Mouse (Mus musculus) stomach, postnatal 0 days (tissue): ENCODE measurements around the gene Tlcd1. TPM values are rescaled to one million over a fixed set of nuclear protein-coding genes. Genes with fewer than 3 reads are reported as not detected.

ENCODE experiments used
- ATAC-seq: fragments of 200-750 bp; cut with Nextera tagmentation; 2 replicates; pipeline ENCODE4 v1.8.0; 2017; ENCODE audit not compliant: low FRiP score, low TSS enrichment
- DNase-seq: peaks from one replicate; pipeline ENCODE4 v3.0.0-alpha.2; 2016; ENCODE audit warnings: low spot score
- H3K27ac ChIP-seq: fragments of 300-500 bp; sonication (generic); replicated peaks from 2 replicates; pipeline ENCODE4 v1.5.1; 2014; ENCODE audit warnings: mild to moderate bottlenecking, control low read depth
- H3K27me3 ChIP-seq: fragments of 300-500 bp; sonication (generic); 2 replicates; pipeline ENCODE4 v1.6.1; 2014; ENCODE audit warnings: low read length; ENCODE audit not compliant: control insufficient read depth, insufficient read depth
- H3K36me3 ChIP-seq: fragments of 300-500 bp; sonication (generic); 2 replicates; pipeline ENCODE4 v1.6.1; 2014; ENCODE audit warnings: low read length, mixed read lengths; ENCODE audit not compliant: control insufficient read depth, insufficient read depth
- H3K4me1 ChIP-seq: fragments of 300-500 bp; sonication (generic); replicated peaks from 2 replicates; pipeline ENCODE4 v1.6.1; 2014; ENCODE audit warnings: antibody characterized with exemption; ENCODE audit not compliant: control insufficient read depth, insufficient read depth
- H3K4me2 ChIP-seq: fragments of 300-500 bp; sonication (generic); replicated peaks from 2 replicates; pipeline ENCODE4 v1.6.1; 2014; ENCODE audit warnings: low read depth, mild to moderate bottlenecking, control low read depth, moderate library complexity
- H3K4me3 ChIP-seq: fragments of 300-500 bp; sonication (generic); 2 replicates; pipeline ENCODE4 v1.5.1; 2014; ENCODE audit warnings: low read depth, low read length, control low read depth
- H3K9ac ChIP-seq: fragments of 300-500 bp; sonication (generic); 2 replicates; pipeline ENCODE4 v1.6.1; 2014; ENCODE audit warnings: mild to moderate bottlenecking, low read length, control low read depth, mixed read lengths
- H3K9me3 ChIP-seq: fragments of 300-500 bp; sonication (generic); 2 replicates; pipeline ENCODE4 v1.6.1; 2016; ENCODE audit warnings: low read length; ENCODE audit not compliant: control insufficient read depth
- CTCF ChIP-seq: IDR thresholded peaks from 2 replicates; pipeline ENCODE4 v1.5.1; 2016; ENCODE audit warnings: antibody characterized with exemption, low read depth, mild to moderate bottlenecking, moderate library complexity
- EP300 ChIP-seq: optimal IDR thresholded peaks from 2 replicates; pipeline ENCODE3; 2016; ENCODE audit warnings: antibody characterized with exemption
- WGBS: fragments of 180-500 bp; shearing (Covaris S2); extraction: QIAGEN DNeasy Blood & Tissue Kit; methylation state at CpG from one replicate; pipeline ENCODE4 v1.1.7; 2014; 5-methylcytosine and 5-hydroxymethylcytosine counted together
- polyA plus RNA-seq: library from polyadenylated mRNA; unstranded; fragments of >200 nt; fragmentation: Nextera tagmentation; extraction: Ambion mirVana; gene quantifications from 2 replicates; pipeline ENCODE4 v1.2.1, GENCODE M21; 2015

Tlcd1 gene
- polyA plus RNA-seq, 1 experiment from 2014 or later, result 41.3 TPM

DNA sequence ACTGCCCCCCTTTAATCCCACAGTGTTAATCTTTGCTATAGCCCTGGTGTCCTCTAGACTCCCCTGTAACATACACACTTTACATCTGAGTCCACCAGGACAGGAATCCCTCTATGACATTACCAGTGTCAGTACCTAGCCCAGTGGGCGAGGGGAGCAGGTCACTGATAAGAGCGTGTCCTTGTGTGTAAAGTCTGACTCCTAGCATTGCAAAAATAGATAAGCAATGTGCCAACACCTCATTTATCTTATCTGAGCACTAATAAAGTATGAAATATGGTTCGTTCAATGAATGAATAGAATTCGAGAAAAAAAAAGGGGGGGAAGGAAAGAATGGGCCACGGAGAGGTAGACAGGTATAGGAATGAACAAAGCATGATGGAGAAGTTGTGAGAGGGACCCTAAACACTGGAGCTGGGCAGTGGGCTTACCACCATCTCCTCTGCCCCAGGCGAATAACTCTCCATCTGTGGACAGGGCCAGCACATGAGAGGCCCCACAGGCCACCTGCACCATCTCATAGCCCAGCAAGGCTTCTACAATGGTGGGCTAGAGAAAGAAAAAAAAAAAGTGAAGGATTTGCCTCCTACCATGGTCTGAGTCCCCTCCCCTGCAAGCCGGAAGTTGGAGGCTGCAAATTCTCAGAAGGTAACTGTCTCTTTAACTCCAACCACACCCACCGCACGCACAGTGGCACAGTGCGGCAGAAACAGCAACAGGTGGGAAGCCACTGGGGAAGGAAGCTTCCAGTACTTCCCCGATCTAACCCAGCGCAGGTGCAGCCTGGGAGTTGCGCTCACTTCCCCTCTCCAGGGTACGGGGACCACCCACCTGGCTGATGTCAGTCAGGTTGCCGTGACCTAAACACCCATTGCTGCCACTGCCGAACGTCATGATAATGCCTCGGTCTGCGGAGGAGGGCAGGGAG is 7.7 kb upstream of the Tlcd1 start:
- WGBS, result 47% methylated on average over 19 of the region's 19 CpGs
- Histone ChIP-seq H3K9me3 (no peaks in the 10 kb centered on the region), H3K4me1 (no peaks in the 10 kb centered on the region), H3K36me3 (no peaks in the 10 kb centered on the region), H3K4me3 (no peak overlapping the region), H3K4me2 (0 out of 2 replicates have a peak overlapping the region, but pooled peaks have one; percentile 32), H3K27ac (0 out of 2 replicates have a peak overlapping the region, but pooled peaks have one; percentile 45), H3K27me3 (no peaks in the 10 kb centered on the region), H3K9ac (no peak overlapping the region)
- no peak for TF ChIP-seq CTCF
- TF ChIP-seq EP300, result no peak
- DNase-seq (peak; percentile 72), ATAC-seq (peak; percentile 15; the same call in 1 of the 2 replicates)

DNA sequence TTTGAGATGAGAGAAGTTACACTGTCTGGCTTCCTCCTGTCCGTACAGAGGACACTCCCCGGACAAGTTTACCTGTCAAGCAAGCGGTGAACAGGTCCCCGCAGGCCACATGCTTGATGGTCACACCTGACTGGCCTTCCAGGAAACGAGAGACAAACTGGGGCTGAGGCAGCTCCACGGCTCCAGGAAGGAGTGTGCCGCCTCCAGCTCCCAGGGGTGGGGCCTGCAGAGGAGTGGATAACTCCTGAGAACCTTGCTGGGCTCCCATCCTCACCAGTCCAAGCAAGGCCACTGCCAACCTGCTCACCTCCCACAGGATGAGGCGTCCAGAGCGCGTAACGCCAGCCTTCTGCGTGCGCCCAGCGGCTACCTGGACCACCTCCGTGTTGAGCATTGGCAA is 6.2 kb upstream of the Tlcd1 start:
- Histone ChIP-seq H3K27ac (no peak overlapping the region), H3K4me3 (no peak overlapping the region), H3K27me3 (no peaks in the 10 kb centered on the region), H3K36me3 (no peaks in the 10 kb centered on the region), H3K4me2 (no peak overlapping the region), H3K9ac (no peak overlapping the region), H3K9me3 (no peaks in the 10 kb centered on the region), H3K4me1 (no peaks in the 10 kb centered on the region)
- 79% methylated on average over 15 of the region's 15 CpGs for WGBS
- ATAC-seq, result peak; percentile 43
- peak; percentile 76 for DNase-seq
- TF ChIP-seq EP300 (no peak), CTCF (no peak)

DNA sequence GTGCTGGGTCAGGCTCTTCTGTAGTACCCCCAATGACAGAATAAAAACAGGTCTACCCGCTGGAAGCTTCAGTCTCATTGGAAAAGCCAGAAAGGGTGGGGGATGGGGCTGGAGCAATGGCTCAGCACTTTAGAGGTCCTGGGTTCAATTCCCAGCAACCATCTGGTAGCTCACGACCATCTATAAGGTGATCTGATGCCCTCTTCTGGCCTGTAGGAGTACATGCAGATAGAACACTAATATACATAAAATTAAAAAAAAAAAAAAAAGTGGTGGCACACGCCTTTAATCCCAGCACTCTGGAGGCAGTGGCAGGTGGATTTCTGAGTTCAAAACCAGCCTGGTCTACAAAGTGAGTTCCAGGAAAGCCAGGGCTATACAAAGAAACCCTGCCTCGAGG is 5.2 kb upstream of the Tlcd1 start:
- WGBS, result 77% methylated on average over 4 of the region's 4 CpGs
- DNase-seq, result no peak
- Histone ChIP-seq H3K9ac (no peak overlapping the region), H3K27me3 (no peaks in the 10 kb centered on the region), H3K4me2 (no peak overlapping the region), H3K9me3 (no peaks in the 10 kb centered on the region), H3K36me3 (no peaks in the 10 kb centered on the region), H3K4me1 (no peaks in the 10 kb centered on the region), H3K27ac (no peak overlapping the region), H3K4me3 (no peak overlapping the region)
- TF ChIP-seq EP300 (no peak), CTCF (peak; percentile 58)
- no peak for ATAC-seq

DNA sequence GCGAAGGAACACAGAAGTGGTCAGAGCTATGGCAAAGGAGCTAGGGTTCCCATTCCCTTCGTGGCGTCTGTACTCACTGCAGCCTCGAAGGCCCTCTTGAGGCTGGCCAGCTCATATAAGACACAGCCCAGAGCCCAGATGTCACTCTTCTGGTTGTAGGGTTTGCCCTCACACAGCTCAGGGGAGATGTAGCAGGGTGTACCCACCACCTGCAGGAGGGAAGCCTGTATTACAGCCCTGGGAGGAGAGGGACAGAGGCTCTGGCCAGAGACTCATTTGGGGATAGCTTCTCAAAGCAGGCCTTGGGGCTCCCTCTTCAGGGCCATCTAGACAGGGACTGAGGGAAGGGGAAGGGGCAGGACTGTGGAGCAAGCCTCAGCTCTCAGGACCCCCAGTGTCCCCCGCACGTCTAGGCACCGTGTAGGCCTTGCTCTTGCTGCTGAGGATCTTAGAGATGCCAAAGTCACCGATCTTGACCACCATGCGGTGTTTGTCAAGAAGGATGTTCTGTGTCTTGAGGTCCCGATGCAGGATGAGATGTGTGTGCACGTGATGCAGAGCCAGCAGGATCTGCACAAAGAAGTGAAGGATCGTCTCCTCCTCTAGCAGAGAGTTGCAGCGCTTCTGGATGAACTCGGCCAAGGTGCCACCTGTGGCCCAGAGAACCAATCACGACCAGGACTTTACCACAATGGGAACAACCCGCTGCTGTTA is 4.3 kb upstream of the Tlcd1 start:
- H3K27me3 ChIP-seq, result no peaks in the 10 kb centered on the region
- no peak overlapping the region for H3K27ac ChIP-seq
- no peak for DNase-seq
- no peak for ATAC-seq
- TF ChIP-seq CTCF (peak; percentile 64), EP300 (no peak)
- 82% methylated on average over 16 of the region's 16 CpGs for WGBS
- no peak overlapping the region for H3K4me2 ChIP-seq
- no peaks in the 10 kb centered on the region for H3K4me1 ChIP-seq
- no peaks in the 10 kb centered on the region for H3K9me3 ChIP-seq
- no peak overlapping the region for H3K9ac ChIP-seq
- no peak overlapping the region for H3K4me3 ChIP-seq
- H3K36me3 ChIP-seq, result no peaks in the 10 kb centered on the region

DNA sequence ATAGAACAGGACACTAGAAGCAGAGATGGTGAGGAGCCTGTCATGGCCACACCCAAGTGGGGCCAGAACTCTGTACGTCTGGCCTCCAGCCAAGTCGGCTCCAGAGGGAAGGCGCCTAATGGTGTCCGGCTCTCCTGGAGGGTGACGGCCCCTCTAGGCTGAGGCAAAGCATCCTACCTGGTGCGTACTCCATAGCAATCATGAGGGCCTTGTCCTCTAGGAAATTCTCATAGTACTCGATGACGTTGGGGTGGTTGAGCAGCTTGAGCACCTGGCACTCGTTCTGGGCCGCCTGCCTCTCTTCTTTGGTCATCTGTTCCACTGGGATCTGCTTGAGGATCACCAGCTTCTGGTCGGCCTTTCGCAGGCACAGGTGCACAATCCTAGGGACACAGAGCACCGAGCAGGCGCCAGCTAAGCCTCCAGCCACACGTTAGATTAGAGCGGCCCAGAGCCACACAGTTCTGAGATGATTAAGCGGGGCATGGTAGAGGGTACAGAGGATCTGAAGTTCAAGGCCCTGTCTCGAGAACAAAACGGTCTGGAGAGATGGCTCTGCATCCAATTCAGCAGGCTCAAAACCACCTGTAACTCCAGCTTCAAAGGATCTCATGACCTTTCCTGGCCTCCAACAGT is 3.6 kb upstream of the Tlcd1 start:
- Histone ChIP-seq H3K4me2 (no peak overlapping the region), H3K27me3 (no peaks in the 10 kb centered on the region), H3K4me3 (no peak overlapping the region), H3K27ac (no peak overlapping the region), H3K9ac (no peak overlapping the region), H3K4me1 (no peaks in the 10 kb centered on the region), H3K9me3 (no peaks in the 10 kb centered on the region), H3K36me3 (no peaks in the 10 kb centered on the region)
- DNase-seq (peak; percentile 13), ATAC-seq (no peak)
- WGBS, result 86% methylated on average over 19 of the region's 19 CpGs
- TF ChIP-seq EP300 (no peak), CTCF (no peak)
